8 mouse cellular contexts compared by ENCODE assay signal in the genomic region with DNA sequence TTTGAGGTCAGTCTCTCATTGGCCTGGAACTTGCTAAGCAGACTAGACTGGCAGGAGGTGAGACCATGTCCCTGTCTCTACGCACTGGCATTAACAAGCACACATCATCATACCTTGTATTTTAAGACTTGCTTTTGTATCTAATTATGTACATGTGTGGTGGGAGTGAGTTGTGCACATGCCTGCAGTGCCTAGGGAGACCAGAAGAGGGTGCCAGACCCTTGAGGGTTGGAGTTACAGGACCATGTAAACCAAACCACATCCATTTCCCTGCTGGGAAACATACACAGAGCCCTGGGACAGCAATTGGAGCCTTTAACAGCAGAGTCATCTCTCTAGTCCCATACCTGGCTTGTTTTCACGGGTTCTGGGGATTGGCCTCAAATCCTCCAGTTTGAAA. TPM values are rescaled to one million over a fixed set of nuclear protein-coding genes. Genes with fewer than 3 reads are reported as not detected.
DNase-seq lines count a peak whose midpoint lies in the region; ATAC-seq and TF ChIP-seq lines count a peak whose summit lies in the region.

No protein-coding gene starts in this region.

- no peak overlapping the region for H3K9ac ChIP-seq in midbrain, postnatal 0 days (replicated peaks; ENCODE audit: low read length, poor library complexity, severe bottlenecking)
- no peak overlapping the region for H3K9ac ChIP-seq in midbrain, embryonic 13.5 days (replicated peaks)
- H3K9ac ChIP-seq in midbrain, embryonic 16.5 days (ENCODE audit: low read depth, low read length): no peak overlapping the region

- H3K27me3 ChIP-seq in midbrain, postnatal 0 days (ENCODE audit: insufficient read depth, low read length): no peaks in the 10 kb centered on the region
- H3K27me3 ChIP-seq in midbrain, embryonic 13.5 days: 0 out of 2 replicates have a peak, but pooled peaks cover 3% of the 10 kb centered on the region
- H3K27me3 ChIP-seq in midbrain, embryonic 16.5 days (ENCODE audit: control insufficient read depth, insufficient read depth, low read depth, low read length): no peaks in the 10 kb centered on the region

- TF ChIP-seq CTCF in midbrain, postnatal 0 days (IDR thresholded peaks at IDR 0.05): peak; percentile 52

- ATAC-seq in midbrain, postnatal 0 days (ENCODE audit: low FRiP score): no peak
- ATAC-seq in midbrain, embryonic 13.5 days: no peak
- no peak for ATAC-seq in midbrain, embryonic 16.5 days

- 67% methylated on average over 2 of the region's 2 CpGs for WGBS in midbrain, postnatal 0 days
- WGBS in midbrain, embryonic 13.5 days: 57% methylated on average over 2 of the region's 2 CpGs
- WGBS in midbrain, embryonic 16.5 days: 72% methylated on average over 2 of the region's 2 CpGs

- H3K4me3 ChIP-seq in midbrain, postnatal 0 days (ENCODE audit: low read depth, low read length): no peak overlapping the region
- no peak overlapping the region for H3K4me3 ChIP-seq in midbrain, embryonic 13.5 days (replicated peaks)
- H3K4me3 ChIP-seq in midbrain, embryonic 16.5 days (ENCODE audit: low read depth, low read length): no peak overlapping the region

- DNase-seq in heart, postnatal 4 days: peak; percentile 46
- no peak for DNase-seq in heart, adult 9 months (ENCODE audit: low spot score in 2 of 2)
- DNase-seq in midbrain, postnatal 0 days (ENCODE audit: low spot score): no peak
- DNase-seq in R1 (ENCODE audit: low read depth, low spot score): peak; percentile 68
- peak; percentile 71 for DNase-seq in testis, postnatal 10 days (ENCODE audit: low spot score)
- no peak for DNase-seq in left cerebral cortex, adult 11 months (ENCODE audit: low spot score)

- H3K36me3 ChIP-seq in midbrain, postnatal 0 days (ENCODE audit: insufficient read depth, low read length): no peaks in the 10 kb centered on the region
- no peaks in the 10 kb centered on the region for H3K36me3 ChIP-seq in midbrain, embryonic 13.5 days
- no peaks in the 10 kb centered on the region for H3K36me3 ChIP-seq in midbrain, embryonic 16.5 days (ENCODE audit: control insufficient read depth, insufficient read depth, low read length)

- H3K4me1 ChIP-seq in midbrain, postnatal 0 days (ENCODE audit: insufficient read depth, low read length): no peaks in the 10 kb centered on the region
- no peaks in the 10 kb centered on the region for H3K4me1 ChIP-seq in midbrain, embryonic 13.5 days (replicated peaks)
- no peaks in the 10 kb centered on the region for H3K4me1 ChIP-seq in midbrain, embryonic 16.5 days (ENCODE audit: control insufficient read depth, insufficient read depth, low read length)

- no peaks in the 10 kb centered on the region for H3K9me3 ChIP-seq in midbrain, postnatal 0 days (ENCODE audit: low read length)
- H3K9me3 ChIP-seq in midbrain, embryonic 13.5 days: no peaks in the 10 kb centered on the region
- H3K9me3 ChIP-seq in midbrain, embryonic 16.5 days (replicated peaks; ENCODE audit: control insufficient read depth, low read length, poor library complexity, severe bottlenecking): no peaks in the 10 kb centered on the region

- H3K27ac ChIP-seq in midbrain, postnatal 0 days (ENCODE audit: low read depth, low read length): no peak overlapping the region
- no peak overlapping the region for H3K27ac ChIP-seq in midbrain, embryonic 13.5 days
- H3K27ac ChIP-seq in midbrain, embryonic 16.5 days (ENCODE audit: low read length): no peak overlapping the region

- no peak overlapping the region for H3K4me2 ChIP-seq in midbrain, postnatal 0 days (ENCODE audit: low read depth, low read length, poor library complexity, severe bottlenecking)
- H3K4me2 ChIP-seq in midbrain, embryonic 13.5 days (replicated peaks): no peak overlapping the region
- H3K4me2 ChIP-seq in midbrain, embryonic 16.5 days (ENCODE audit: low read length): no peak overlapping the region

RNA-seq across cellular contexts. Expression of a gene that starts 6.0 kb away (rescaled TPM):
- total RNA-seq in heart, postnatal 4 days (2021): 1 to 10 TPM; 9.4 to 9.5 TPM
- 79.2 and 86.5 TPM in 2 replicates for total RNA-seq in midbrain, postnatal 0 days (2014; rRNA removed)
- polyA plus RNA-seq in midbrain, postnatal 0 days (2015; fragmentation: Nextera tagmentation; extraction: Ambion mirVana): 69.2 and 72.0 TPM in 2 replicates
- 79.2 and 83.6 TPM in 2 replicates for polyA plus RNA-seq in midbrain, embryonic 13.5 days (2015; fragmentation: Nextera tagmentation; extraction: Ambion mirVana)
- 83.5 and 88.4 TPM in 2 replicates for polyA plus RNA-seq in midbrain, embryonic 16.5 days (2015; fragmentation: Nextera tagmentation; extraction: Ambion mirVana)

RNA-seq across cellular contexts. Expression of a gene that starts 18.8 kb away (rescaled TPM):
- 1 to 10 TPM in 1 of 2 experiments, under 1 TPM in 1; 0.95 to 1.3 TPM for total RNA-seq in heart, postnatal 4 days (2021)
- total RNA-seq in midbrain, postnatal 0 days (2014; rRNA removed): 37.3 and 42.6 TPM in 2 replicates
- 30.4 and 31.4 TPM in 2 replicates for polyA plus RNA-seq in midbrain, postnatal 0 days (2015; fragmentation: Nextera tagmentation; extraction: Ambion mirVana)
- polyA plus RNA-seq in midbrain, embryonic 13.5 days (2015; fragmentation: Nextera tagmentation; extraction: Ambion mirVana): 6.5 and 7.7 TPM in 2 replicates
- polyA plus RNA-seq in midbrain, embryonic 16.5 days (2015; fragmentation: Nextera tagmentation; extraction: Ambion mirVana): 20.7 and 22.9 TPM in 2 replicates

Comparison
In these comparisons a context has a peak if more than half of its experiments do, and no peak if none do; other contexts are left out.
1. DNase-seq: peak in heart, postnatal 4 days (single experiment), R1 (single experiment) and testis, postnatal 10 days (single experiment); none in heart, adult 9 months (0 of 2), midbrain, postnatal 0 days (single experiment) and left cerebral cortex, adult 11 months (single experiment).